Mouse (Mus musculus) ES-Bruce4 (cell line): ENCODE measurements at regions not wholly inside any gene's neighbourhood (a gene's known extent, or its start where the extent isn't known, plus 50 kb on each side); places are given as distances from the start of the nearest gene placed in this dataset.

Source experiments
- CTCF ChIP-seq: IDR thresholded peaks from one replicate; pipeline ENCODE4 v1.8.1; 2011; ENCODE audit warnings: low read depth, low read length
- EP300 ChIP-seq: IDR thresholded peaks from 2 replicates; pipeline ENCODE4 v1.6.1; 2011; ENCODE audit warnings: low read depth, low read length; ENCODE audit not compliant: insufficient read depth
- POLR2A ChIP-seq: IDR thresholded peaks from one replicate; pipeline ENCODE4 v1.8.1; 2011; ENCODE audit warnings: low read length; ENCODE audit not compliant: insufficient read depth

DNA sequence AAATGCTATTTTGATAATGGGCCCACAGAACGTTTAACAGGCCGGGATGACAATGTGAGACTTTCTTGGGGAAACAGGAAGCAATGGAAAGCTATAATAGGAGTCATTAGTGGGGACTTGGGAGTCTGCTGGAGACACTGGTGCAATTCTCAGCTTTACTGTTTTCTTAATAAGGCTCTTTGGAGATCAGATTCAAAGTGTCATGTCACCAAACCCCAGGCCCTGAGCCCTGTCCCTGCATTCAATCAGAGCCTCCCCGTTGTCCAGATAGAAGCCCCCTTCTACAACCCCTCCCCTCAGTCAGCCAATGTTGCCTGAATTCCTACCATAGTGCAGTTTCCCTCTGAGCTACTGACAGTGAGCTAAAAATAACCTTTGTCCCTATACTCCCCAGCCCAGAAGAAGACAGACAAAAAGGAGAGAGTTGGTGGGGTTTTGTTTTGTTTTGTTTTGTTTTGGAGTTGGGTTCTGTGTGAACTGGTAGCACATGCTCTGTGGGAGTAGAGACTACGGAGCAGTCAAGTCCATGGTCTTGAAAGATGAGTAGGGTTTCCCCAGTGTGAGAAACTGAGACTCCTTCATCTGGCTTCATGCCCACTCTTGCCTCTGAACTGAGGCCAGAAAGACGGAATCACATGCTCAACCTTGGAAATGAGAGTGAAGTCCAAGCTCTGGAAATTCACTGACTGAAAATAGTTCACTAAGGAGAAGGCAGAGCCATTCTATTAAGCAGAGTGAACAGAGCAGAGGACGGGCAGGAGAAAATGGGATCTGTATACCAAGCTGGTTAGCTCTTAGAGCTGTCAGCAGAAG, 267.3 kb downstream of the Gm826 start:
- no peak for TF ChIP-seq CTCF
- TF ChIP-seq POLR2A = no peak
- no peak for TF ChIP-seq EP300
